Comparison of ENCODE assay signal across 23 mouse cellular contexts in the genomic region with DNA sequence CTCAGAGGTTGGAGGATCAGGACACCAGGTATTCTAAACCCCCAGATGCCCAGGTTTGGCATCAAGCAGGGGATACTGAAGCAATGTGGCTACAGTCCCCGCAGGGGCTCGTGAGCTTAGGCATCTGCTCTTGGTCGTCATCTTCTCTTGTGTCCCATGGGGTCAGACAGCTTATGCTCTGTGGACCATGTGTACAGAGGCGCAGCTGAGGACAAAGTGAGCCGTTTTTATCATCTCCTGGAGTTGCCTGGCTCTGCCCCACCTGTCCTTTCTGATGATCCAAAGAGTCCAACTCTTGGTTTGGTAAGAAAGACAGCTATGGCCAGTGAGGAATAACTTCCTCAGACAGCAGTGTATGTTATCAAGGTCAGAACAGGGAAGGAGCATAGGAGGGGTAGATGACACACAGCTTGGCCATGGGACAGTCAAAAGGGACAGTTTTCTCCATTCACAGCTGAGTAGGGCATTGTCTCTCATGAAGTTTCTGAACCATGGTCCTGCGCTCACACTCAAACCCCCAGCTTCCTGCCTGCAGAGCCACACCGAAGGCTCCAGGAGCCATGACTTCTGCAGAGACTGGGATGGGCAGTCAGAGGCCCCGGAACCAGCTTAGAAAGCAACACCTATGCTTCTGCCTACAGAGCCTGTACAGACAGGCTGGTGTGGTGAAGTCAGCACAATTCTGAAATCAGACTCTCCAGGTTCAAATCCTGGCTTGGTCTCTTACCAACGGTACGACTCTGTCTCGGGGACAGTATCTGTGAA. TPM values are rescaled to one million over a fixed set of nuclear protein-coding genes. Genes with fewer than 3 reads are reported as not detected.
DNase-seq lines count a peak whose midpoint lies in the region; ATAC-seq and TF ChIP-seq lines count a peak whose summit lies in the region.
"Had no signal": no experiment of that assay in that cellular context is flagged by ENCODE, and none has a peak within 500 bp of the region (broad histone marks: within the 10 kb centered on the region; RNA-seq: fewer than 3 reads in every experiment).

No protein-coding gene starts in this region.

- H3K4me1 ChIP-seq in hindbrain, embryonic 14.5 days (replicated peaks; ENCODE audit: control insufficient read depth, insufficient read depth, low read length), result peaks cover 40% of the 10 kb centered on the region
- peaks cover 33% of the 10 kb centered on the region for H3K4me1 ChIP-seq in hindbrain, embryonic 16.5 days (ENCODE audit: control insufficient read depth, insufficient read depth, low read depth, low read length)
- peaks cover 63% of the 10 kb centered on the region for H3K4me1 ChIP-seq in midbrain, embryonic 13.5 days (replicated peaks)
- peaks cover 53% of the 10 kb centered on the region for H3K4me1 ChIP-seq in midbrain, embryonic 10.5 days
- peaks cover 28 to 57% of the 10 kb centered on the region in 2 experiments for H3K4me1 ChIP-seq in CH12.LX (ENCODE audit: control insufficient read depth in 1 of 2, insufficient read depth in 2 of 2)
- peaks cover 51% of the 10 kb centered on the region for H3K4me1 ChIP-seq in neural tube, embryonic 12.5 days

- WGBS in hindbrain, embryonic 14.5 days, result 85% methylated on average over 11 of the region's 11 CpGs
- WGBS in hindbrain, embryonic 16.5 days, result 81% methylated on average over 11 of the region's 11 CpGs
- 88% methylated on average over 11 of the region's 11 CpGs for WGBS in midbrain, embryonic 13.5 days
- 87% methylated on average over 11 of the region's 11 CpGs for WGBS in midbrain, embryonic 10.5 days
- 87% methylated on average over 11 of the region's 11 CpGs for WGBS in neural tube, embryonic 12.5 days

- no peak for TF ChIP-seq CTCF in CH12.LX (conservative IDR thresholded peaks at IDR 0.05 in 1 of 2, IDR thresholded peaks at IDR 0.05 in 1 of 2; ENCODE audit: low read depth in 2 of 2, low read length in 2 of 2)

- in situ Hi-C loops in CH12.LX (cut with MboI; ENCODE audit: low pct_ligation_motif_present, low pct_unique_long_range_greater_than_20kb, low sequenced_read_pairs), result no loop called here

- no peak overlapping the region for H3K27ac ChIP-seq in hindbrain, embryonic 14.5 days
- H3K27ac ChIP-seq in hindbrain, embryonic 16.5 days (ENCODE audit: low read depth, low read length), result no peak overlapping the region
- no peak overlapping the region for H3K27ac ChIP-seq in midbrain, embryonic 13.5 days
- no peak overlapping the region for H3K27ac ChIP-seq in midbrain, embryonic 10.5 days (replicated peaks)
- peak overlapping the region; percentile 89 for H3K27ac ChIP-seq in CH12.LX (ENCODE audit: insufficient read depth, low read depth)
- H3K27ac ChIP-seq in neural tube, embryonic 12.5 days, result no peak overlapping the region
- H3K27ac ChIP-seq: heart, embryonic 10.5 days; liver, embryonic 14.5 days; macrophage had no signal

- H3K36me3 ChIP-seq in hindbrain, embryonic 14.5 days (replicated peaks; ENCODE audit: control insufficient read depth, insufficient read depth), result no peaks in the 10 kb centered on the region
- no peaks in the 10 kb centered on the region for H3K36me3 ChIP-seq in hindbrain, embryonic 16.5 days (ENCODE audit: control insufficient read depth, insufficient read depth, low read length)
- no peaks in the 10 kb centered on the region for H3K36me3 ChIP-seq in midbrain, embryonic 13.5 days
- H3K36me3 ChIP-seq in midbrain, embryonic 10.5 days, result no peaks in the 10 kb centered on the region
- H3K36me3 ChIP-seq in CH12.LX (replicated peaks in 1 of 2; ENCODE audit: control insufficient read depth in 1 of 2, insufficient read depth in 1 of 2, low read length in 1 of 2), result peaks cover 0 to 38% of the 10 kb centered on the region in 2 experiments
- H3K36me3 ChIP-seq in neural tube, embryonic 12.5 days, result no peaks in the 10 kb centered on the region
- H3K36me3 ChIP-seq: G1E; heart, embryonic 10.5 days had no signal

- TF ChIP-seq POLR2A in CH12.LX (IDR thresholded peaks at IDR 0.05; ENCODE audit: low read depth, low read length), result peak; percentile 40

- TF ChIP-seq RAD21 in CH12.LX (IDR thresholded peaks at IDR 0.05; ENCODE audit: low read depth, low read length), result no peak

- no peak for TF ChIP-seq EP300 in CH12.LX (IDR thresholded peaks at IDR 0.05; ENCODE audit: low read length)

- peak overlapping the region; percentile 78; the same call in 1 of the 2 replicates for H3K4me2 ChIP-seq in hindbrain, embryonic 14.5 days (replicated peaks)
- no peak overlapping the region; the same call in 1 of the 2 replicates for H3K4me2 ChIP-seq in hindbrain, embryonic 16.5 days (ENCODE audit: low read length)
- peak overlapping the region; percentile 96 for H3K4me2 ChIP-seq in midbrain, embryonic 13.5 days (replicated peaks)
- H3K4me2 ChIP-seq in CH12.LX (ENCODE audit: insufficient read depth, low read depth, poor library complexity, severe bottlenecking), result peak overlapping the region; percentile 69; the same call in 1 of the 2 replicates
- H3K4me2 ChIP-seq in neural tube, embryonic 12.5 days (replicated peaks), result peak overlapping the region; percentile 92; the same call in 1 of the 2 replicates

- no peak for ATAC-seq in hindbrain, embryonic 14.5 days (ENCODE audit: low FRiP score)
- ATAC-seq in hindbrain, embryonic 16.5 days, result no peak
- no peak for ATAC-seq in midbrain, embryonic 13.5 days
- ATAC-seq in neural tube, embryonic 12.5 days (ENCODE audit: low FRiP score, low read depth), result no peak

- peaks cover 17% of the 10 kb centered on the region for H3K27me3 ChIP-seq in hindbrain, embryonic 14.5 days (ENCODE audit: control insufficient read depth, insufficient read depth, low read length)
- H3K27me3 ChIP-seq in hindbrain, embryonic 16.5 days (replicated peaks; ENCODE audit: control insufficient read depth, insufficient read depth, low read length), result peaks cover 12% of the 10 kb centered on the region
- H3K27me3 ChIP-seq in midbrain, embryonic 13.5 days, result peaks cover 28% of the 10 kb centered on the region
- H3K27me3 ChIP-seq in midbrain, embryonic 10.5 days (ENCODE audit: low read depth, poor library complexity, severe bottlenecking), result peaks cover 45% of the 10 kb centered on the region
- H3K27me3 ChIP-seq in CH12.LX (replicated peaks), result no peaks in the 10 kb centered on the region
- H3K27me3 ChIP-seq in neural tube, embryonic 12.5 days (replicated peaks), result peaks cover 9% of the 10 kb centered on the region; the same call in 1 of the 2 replicates

- no peak overlapping the region for H3K4me3 ChIP-seq in hindbrain, embryonic 14.5 days (replicated peaks; ENCODE audit: low read length)
- no peak overlapping the region for H3K4me3 ChIP-seq in hindbrain, embryonic 16.5 days (ENCODE audit: low read length)
- no peak overlapping the region for H3K4me3 ChIP-seq in midbrain, embryonic 13.5 days (replicated peaks)
- no peak overlapping the region for H3K4me3 ChIP-seq in midbrain, embryonic 10.5 days
- H3K4me3 ChIP-seq in CH12.LX (replicated peaks in 1 of 3; ENCODE audit: low read depth in 2 of 3, low read length in 2 of 3, poor library complexity in 1 of 3), result peak overlapping the region; percentile 86 to 89 (median 88)
- no peak overlapping the region for H3K4me3 ChIP-seq in neural tube, embryonic 12.5 days
- H3K4me3 ChIP-seq: erythroblast, embryonic 14.5 days; heart, embryonic 10.5 days had no signal

- dilution Hi-C loops in CH12.LX (cut with MboI; ENCODE audit: extremely low pct_ligation_motif_present, extremely low pct_unique_long_range_greater_than_20kb, low sequenced_read_pairs), result no loop called here

- no peak overlapping the region for H3K9ac ChIP-seq in hindbrain, embryonic 14.5 days
- no peak overlapping the region for H3K9ac ChIP-seq in hindbrain, embryonic 16.5 days (ENCODE audit: low read depth, low read length)
- H3K9ac ChIP-seq in midbrain, embryonic 13.5 days (replicated peaks), result no peak overlapping the region
- peak overlapping the region; percentile 41; the same call in 1 of the 2 replicates for H3K9ac ChIP-seq in CH12.LX (ENCODE audit: insufficient read depth, low read depth)
- no peak overlapping the region for H3K9ac ChIP-seq in neural tube, embryonic 12.5 days
- H3K9ac ChIP-seq: liver, embryonic 14.5 days had no signal

- no peak for DNase-seq in hindbrain, embryonic 14.5 days (ENCODE audit: low spot score)
- no peak for DNase-seq in midbrain, embryonic 10.5 days (ENCODE audit: low spot score)
- no peak for DNase-seq in CH12.LX (ENCODE audit: extremely low read depth)
- no peak for DNase-seq in heart, adult 8-10 months (ENCODE audit: low spot score)
- DNase-seq in yolk sac, embryonic 10.5 days (ENCODE audit: low spot score), result no peak
- DNase-seq: adrenal gland, postnatal 36 days; cerebellum, adult 8-10 months; gastrocnemius, postnatal 25 days; heart, postnatal 10 days; kidney, adult 9 months; layer of hippocampus, postnatal 36 days; left cerebral cortex, postnatal 4 days; midbrain, embryonic 14.5 days; thymus, postnatal 14 days had no signal

- peaks cover 21% of the 10 kb centered on the region for H3K79me2 ChIP-seq in CH12.LX (replicated peaks; ENCODE audit: control insufficient read depth, extremely low read depth, insufficient read depth, poor library complexity, severe bottlenecking)

- no peaks in the 10 kb centered on the region for H3K9me3 ChIP-seq in hindbrain, embryonic 14.5 days (ENCODE audit: control insufficient read depth, low read length)
- no peaks in the 10 kb centered on the region for H3K9me3 ChIP-seq in hindbrain, embryonic 16.5 days (ENCODE audit: control insufficient read depth, low read length)
- no peaks in the 10 kb centered on the region for H3K9me3 ChIP-seq in midbrain, embryonic 13.5 days
- H3K9me3 ChIP-seq in midbrain, embryonic 10.5 days (replicated peaks), result no peaks in the 10 kb centered on the region
- H3K9me3 ChIP-seq in CH12.LX (replicated peaks; ENCODE audit: low read length), result no peaks in the 10 kb centered on the region
- H3K9me3 ChIP-seq in neural tube, embryonic 12.5 days, result no peaks in the 10 kb centered on the region
- H3K9me3 ChIP-seq: G1E; heart, embryonic 10.5 days had no signal

TF ChIP-seq in CH12.LX, 34 proteins besides CTCF, POLR2A, EP300 and RAD21 (continues in another document):
- TF ChIP-seq TBP (conservative IDR thresholded peaks at IDR 0.05; ENCODE audit: low read depth, low read length) (0 out of 2 replicates have a peak, but pooled peaks have one; percentile 16), MYC (IDR thresholded peaks at IDR 0.05; ENCODE audit: low read depth, low read length) (0 out of 2 replicates have a peak, but pooled peaks have one; percentile 11), MAFK (IDR thresholded peaks at IDR 0.05; ENCODE audit: insufficient replicate concordance, low read length) (0 out of 2 replicates have a peak, but pooled peaks have one; percentile 24)

RNA-seq across cellular contexts. Expression of gene Chst3, which starts 2.5 kb away (rescaled TPM):
- polyA plus RNA-seq in hindbrain, embryonic 14.5 days (2014; fragmentation: Nextera tagmentation; extraction: Ambion mirVana), result 1.2 TPM in 2 replicates
- 1.7 and 1.9 TPM in 2 replicates for polyA plus RNA-seq in hindbrain, embryonic 16.5 days (2015; fragmentation: Nextera tagmentation; extraction: Ambion mirVana)
- polyA plus RNA-seq in midbrain, embryonic 13.5 days (2015; fragmentation: Nextera tagmentation; extraction: Ambion mirVana), result 1.3 and 1.7 TPM in 2 replicates
- 2.0 and 2.5 TPM in 2 replicates for polyA plus RNA-seq in midbrain, embryonic 10.5 days (2016; fragmentation: Nextera tagmentation; extraction: Ambion mirVana)
- total RNA-seq in CH12.LX (2012; rRNA removed), result 4.4 and 5.2 TPM in 2 replicates
- 7.4 and 7.5 TPM in 2 replicates for total RNA-seq in CH12.LX (2014; rRNA removed)
- polyA plus RNA-seq in CH12.LX (2012; ENCODE audit: insufficient read length, low read depth), result 11.0 and 12.2 TPM in 2 replicates
- 2.9 and 3.3 TPM in 2 replicates for polyA plus RNA-seq in neural tube, embryonic 12.5 days (2016; fragmentation: Nextera tagmentation; extraction: Ambion mirVana)
- 1 to 10 TPM in 1 of 4 experiments, under 1 TPM in 3; 0.65 to 1.2 (median 0.80) TPM for total RNA-seq in heart, adult 8-10 months (2022)
- total RNA-seq: common myeloid progenitor, adult 5-6 weeks had no signal
- polyA plus RNA-seq: erythroblast, embryonic 14.5 days; G1E had no signal

Comparison
In these comparisons a context has a peak if more than half of its experiments do, and no peak if none do; other contexts are left out.
1. H3K4me3 ChIP-seq: peak in CH12.LX (3 of 3); none in hindbrain, embryonic 14.5 days (single experiment), hindbrain, embryonic 16.5 days (single experiment), midbrain, embryonic 13.5 days (single experiment), midbrain, embryonic 10.5 days (single experiment) and neural tube, embryonic 12.5 days (single experiment).